Mouse (Mus musculus): ENCODE data around the gene Gm3435.
"Not testable (repeated sequence)": the region's sequence is repeated elsewhere in the genome, so short reads cannot be mapped to it uniquely, and the experiment has no call there.

Gene Gm3435

GRCm38 (mm10) chr17:15040455-15040854, 30.5 kb downstream of the Gm3435 start:
- not testable (repeated sequence) for DNase-seq (ENCODE audit: low spot score)

GRCm38 (mm10) chr17:15041175-15041729, 31.3 kb downstream of the Gm3435 start, which contains the start of the genes Ermard, Tcte3 and Gm3448:
Ermard (plus strand) TSS chr17:15041208.
Tcte3 (minus strand) TSS chr17:15041488.
Gm3448 (minus strand) TSS chr17:15041537.
- DNase-seq (ENCODE audit: low spot score): not testable (repeated sequence)

- not testable (repeated sequence) for DNase-seq (ENCODE audit: low spot score)
These were observed 40.4 kb downstream of the Gm3435 start for GRCm38 (mm10) chr17:15050338-15050737.

GRCm38 (mm10) chr17:15052766-15053165, 42.8 kb downstream of the Gm3435 start:
- DNase-seq (ENCODE audit: low spot score): not testable (repeated sequence)

- not testable (repeated sequence) for DNase-seq (ENCODE audit: low spot score)
These were observed 43.3 kb downstream of the Gm3435 start for GRCm38 (mm10) chr17:15053183-15053828.

GRCm38 (mm10) chr17:15053829-15054200, 43.8 kb downstream of the Gm3435 start:
- not testable (repeated sequence) for DNase-seq (ENCODE audit: low spot score)

GRCm38 (mm10) chr17:15055925-15056324, 45.9 kb downstream of the Gm3435 start:
- DNase-seq (ENCODE audit: low spot score): no peak

- DNase-seq (ENCODE audit: low spot score): no peak
These were observed 48.2 kb downstream of the Gm3435 start for GRCm38 (mm10) chr17:15058161-15058591.

- DNase-seq (ENCODE audit: low spot score): no peak
These were observed 49.7 kb downstream of the Gm3435 start for GRCm38 (mm10) chr17:15059646-15060045.

- no peak for DNase-seq (ENCODE audit: low spot score)
These were observed 50.4 kb downstream of the Gm3435 start for GRCm38 (mm10) chr17:15060356-15060755.

GRCm38 (mm10) chr17:15065391-15066024, 55.5 kb downstream of the Gm3435 start:
- DNase-seq (ENCODE audit: low spot score): no peak

GRCm38 (mm10) chr17:15066066-15066465, 56.1 kb downstream of the Gm3435 start:
- no peak for DNase-seq (ENCODE audit: low spot score)

- no peak for DNase-seq (ENCODE audit: low spot score)
These were observed 56.9 kb downstream of the Gm3435 start for GRCm38 (mm10) chr17:15066911-15067310.

GRCm38 (mm10) chr17:15068040-15068792, 58.2 kb downstream of the Gm3435 start:
- DNase-seq (ENCODE audit: low spot score): no peak

GRCm38 (mm10) chr17:15069124-15069523, 59.1 kb downstream of the Gm3435 start:
- no peak for DNase-seq (ENCODE audit: low spot score)

Measured in spleen, adult 12 weeks (tissue).